Mouse (Mus musculus) G1E (cell line): ENCODE results near the gene Tmprss12.

ENCODE experiments used
- CTCF ChIP-seq: IDR thresholded peaks from 2 replicates; pipeline ENCODE4 v1.5.1; 2012; ENCODE audit warnings: low read depth, low read length, inconsistent platforms, mixed read lengths
- TAL1 ChIP-seq: conservative IDR thresholded peaks from 2 replicates; pipeline ENCODE4 v1.6.1; 2012; ENCODE audit warnings: low read depth, low read length, inconsistent platforms, mixed read lengths

DNA sequence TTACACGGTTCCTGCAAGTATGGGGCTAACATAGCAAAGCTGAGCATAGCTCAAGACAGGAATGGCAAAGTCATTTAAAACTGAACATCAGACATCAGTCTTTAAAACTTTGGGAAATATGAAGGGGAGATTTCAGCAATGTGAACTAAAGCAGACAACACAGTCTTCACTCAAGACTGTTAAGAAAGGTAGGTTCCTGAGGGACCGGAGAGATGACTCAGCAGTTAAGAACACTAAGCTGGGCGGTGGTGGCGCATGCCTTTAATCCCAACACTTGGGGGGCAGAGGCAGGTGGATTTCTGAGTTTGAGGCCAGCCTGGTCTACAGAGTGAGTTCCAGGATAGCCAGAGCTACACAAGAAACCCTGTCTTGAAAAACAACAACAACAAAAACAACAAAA, 4.2 kb upstream of the Tmprss12 start:
- TF ChIP-seq TAL1 (no peak), CTCF (no peak)
